Mouse (Mus musculus): ENCODE results near the gene Slc39a7.

GRCm38 (mm10) chr17:34006570-34006969 lies 24.9 kb downstream of the Slc39a7 start:
- no peak for TF ChIP-seq CTCF (IDR thresholded peaks at IDR 0.05; ENCODE audit: low read depth)
- no peak for TF ChIP-seq EP300 (IDR thresholded peaks at IDR 0.05; ENCODE audit: low read depth)
